Mouse (Mus musculus) lung, adult 2 months (tissue): ENCODE data around the gene Gata5.

Source experiments
- CTCF ChIP-seq: fragments of 200-500 bp; IDR thresholded peaks from 2 replicates; pipeline ENCODE4 v1.5.1; 2011; ENCODE audit warnings: mild to moderate bottlenecking, low read length, control low read depth; ENCODE audit not compliant: insufficient read depth
- POLR2A ChIP-seq: fragments of 200-500 bp; IDR thresholded peaks from 2 replicates; pipeline ENCODE4 v1.6.1; 2011; ENCODE audit warnings: low read depth, mild to moderate bottlenecking, control low read depth, low read length, borderline replicate concordance; ENCODE audit errors: extremely low read depth

GRCm38 (mm10) chr2:180276851-180277259 lies 57.6 kb downstream of the Gata5 start:
- no peak for TF ChIP-seq CTCF
- no peak for TF ChIP-seq POLR2A
